Mouse (Mus musculus) embryonic facial prominence, embryonic 10.5 days (tissue): ENCODE measurements at regions not wholly inside any gene's neighbourhood (a gene's known extent, or its start where the extent isn't known, plus 50 kb on each side); places are given as distances from the start of the nearest gene placed in this dataset.
"Not testable (repeated sequence)": the region's sequence is repeated elsewhere in the genome, so short reads cannot be mapped to it uniquely, and the experiment has no call there.

ENCODE experiments used
- DNase-seq: peaks from one replicate; pipeline ENCODE4 v3.0.0-alpha.2; 2017; ENCODE audit warnings: low spot score
- H3K27ac ChIP-seq: fragments of 300-500 bp; sonication (generic); replicated peaks from 2 replicates; pipeline ENCODE4 v1.5.1; 2016; ENCODE audit warnings: mild to moderate bottlenecking
- H3K27me3 ChIP-seq: fragments of 300-500 bp; sonication (generic); replicated peaks from 2 replicates; pipeline ENCODE4 v1.6.1; 2016; ENCODE audit warnings: low read depth, mild to moderate bottlenecking; ENCODE audit not compliant: poor library complexity, severe bottlenecking
- H3K36me3 ChIP-seq: fragments of 300-500 bp; sonication (generic); replicated peaks from 2 replicates; pipeline ENCODE4 v1.6.1; 2016; ENCODE audit warnings: mild to moderate bottlenecking, moderate library complexity
- H3K4me1 ChIP-seq: fragments of 300-500 bp; sonication (generic); 2 replicates; pipeline ENCODE4 v1.6.1; 2016
- H3K4me3 ChIP-seq: fragments of 300-500 bp; sonication (generic); 2 replicates; pipeline ENCODE4 v1.5.1; 2016; ENCODE audit warnings: mild to moderate bottlenecking, moderate library complexity
- H3K9me3 ChIP-seq: fragments of 300-500 bp; sonication (generic); 2 replicates; pipeline ENCODE4 v1.6.1; 2016; ENCODE audit warnings: mild to moderate bottlenecking
- WGBS: fragments of 180-500 bp; shearing (Covaris S2); methylation state at CpG from one replicate; pipeline ENCODE4 v1.1.7; 2016; 5-methylcytosine and 5-hydroxymethylcytosine counted together

GRCm38 (mm10) chr2:78023916-78024685 lies 77.9 kb upstream of the Cwc22 start:
- no peak for DNase-seq
- Histone ChIP-seq H3K9me3 (no peaks in the 10 kb centered on the region), H3K4me3 (no peak overlapping the region), H3K4me1 (no peaks in the 10 kb centered on the region), H3K27me3 (no peaks in the 10 kb centered on the region), H3K36me3 (no peaks in the 10 kb centered on the region), H3K27ac (no peak overlapping the region)
- 66% methylated on average over 4 of the region's 4 CpGs for WGBS

GRCm38 (mm10) chr2:78023416-78023815 lies 77.2 kb upstream of the Cwc22 start:
- H3K27ac ChIP-seq = no peak overlapping the region
- H3K36me3 ChIP-seq = no peaks in the 10 kb centered on the region
- H3K4me1 ChIP-seq = no peaks in the 10 kb centered on the region
- H3K9me3 ChIP-seq = no peaks in the 10 kb centered on the region
- H3K4me3 ChIP-seq = no peak overlapping the region
- no peaks in the 10 kb centered on the region for H3K27me3 ChIP-seq
- no peak for DNase-seq
- 89% methylated on average over 2 of the region's 2 CpGs for WGBS

GRCm38 (mm10) chr2:78022756-78023155 lies 76.6 kb upstream of the Cwc22 start:
- Histone ChIP-seq H3K4me1 (no peaks in the 10 kb centered on the region), H3K27ac (no peak overlapping the region), H3K4me3 (no peak overlapping the region), H3K36me3 (no peaks in the 10 kb centered on the region), H3K9me3 (no peaks in the 10 kb centered on the region), H3K27me3 (no peaks in the 10 kb centered on the region)
- DNase-seq = no peak
- WGBS = 84% methylated on average over 4 of the region's 4 CpGs

- WGBS = 40% methylated on average over 5 of the region's 5 CpGs
- H3K36me3 ChIP-seq = no peaks in the 10 kb centered on the region
Observed at GRCm38 (mm10) chr2:78021905-78022304, 75.7 kb upstream of the Cwc22 start.

GRCm38 (mm10) chr2:78021356-78021900 lies 75.3 kb upstream of the Cwc22 start:
- H3K27me3 ChIP-seq = no peaks in the 10 kb centered on the region
- no peaks in the 10 kb centered on the region for H3K9me3 ChIP-seq
- H3K4me3 ChIP-seq = no peak overlapping the region
- 70% methylated on average over 2 of the region's 2 CpGs for WGBS
- H3K4me1 ChIP-seq = no peaks in the 10 kb centered on the region
- H3K36me3 ChIP-seq = no peaks in the 10 kb centered on the region
- H3K27ac ChIP-seq = no peak overlapping the region
- no peak for DNase-seq

More at GRCm38 (mm10) chr2:78021905-78022304, 75.7 kb upstream of the Cwc22 start:
- Histone ChIP-seq H3K4me1 (no peaks in the 10 kb centered on the region), H3K27me3 (no peaks in the 10 kb centered on the region), H3K9me3 (no peaks in the 10 kb centered on the region), H3K4me3 (no peak overlapping the region), H3K27ac (no peak overlapping the region)
- peak; percentile 24 for DNase-seq

- WGBS = 89% methylated on average over 3 of the region's 3 CpGs
- no peak for DNase-seq
- Histone ChIP-seq H3K27ac (no peak overlapping the region), H3K27me3 (no peaks in the 10 kb centered on the region), H3K4me3 (no peak overlapping the region), H3K9me3 (no peaks in the 10 kb centered on the region), H3K4me1 (no peaks in the 10 kb centered on the region), H3K36me3 (no peaks in the 10 kb centered on the region)
Observed at GRCm38 (mm10) chr2:78020516-78020915, 74.3 kb upstream of the Cwc22 start.

GRCm38 (mm10) chr2:78019916-78020315 lies 73.7 kb upstream of the Cwc22 start:
- Histone ChIP-seq H3K9me3 (no peaks in the 10 kb centered on the region), H3K36me3 (no peaks in the 10 kb centered on the region), H3K4me1 (no peaks in the 10 kb centered on the region), H3K27ac (no peak overlapping the region), H3K4me3 (no peak overlapping the region), H3K27me3 (no peaks in the 10 kb centered on the region)
- 91% methylated on average over 3 of the region's 3 CpGs for WGBS
- DNase-seq = no peak

- DNase-seq, H3K4me1 ChIP-seq, H3K36me3 ChIP-seq, H3K4me3 ChIP-seq, H3K9me3 ChIP-seq, H3K27me3 ChIP-seq, H3K27ac ChIP-seq: not testable (repeated sequence)
- WGBS = 94% methylated on average over 6 of the region's 6 CpGs
Observed at GRCm38 (mm10) chr2:78012441-78012840, 66.3 kb upstream of the Cwc22 start.

- Histone ChIP-seq H3K4me1 (no peaks in the 10 kb centered on the region), H3K9me3 (no peaks in the 10 kb centered on the region), H3K36me3 (no peaks in the 10 kb centered on the region), H3K27ac (no peak overlapping the region), H3K27me3 (no peaks in the 10 kb centered on the region), H3K4me3 (no peak overlapping the region)
- WGBS = 84% methylated on average over 2 of the region's 2 CpGs
- no peak for DNase-seq
Observed at GRCm38 (mm10) chr2:78011821-78012220, 65.6 kb upstream of the Cwc22 start.

GRCm38 (mm10) chr2:78011051-78011800 lies 65.1 kb upstream of the Cwc22 start:
- WGBS = 92% methylated on average over 2 of the region's 2 CpGs
- H3K4me1 ChIP-seq = no peaks in the 10 kb centered on the region
- H3K4me3 ChIP-seq = no peak overlapping the region
- no peak for DNase-seq
- H3K27ac ChIP-seq = no peak overlapping the region
- no peaks in the 10 kb centered on the region for H3K9me3 ChIP-seq
- H3K27me3 ChIP-seq = no peaks in the 10 kb centered on the region
- no peaks in the 10 kb centered on the region for H3K36me3 ChIP-seq

GRCm38 (mm10) chr2:78010066-78010690 lies 64.0 kb upstream of the Cwc22 start:
- DNase-seq = no peak
- Histone ChIP-seq H3K9me3 (no peaks in the 10 kb centered on the region), H3K27me3 (no peaks in the 10 kb centered on the region), H3K4me1 (no peaks in the 10 kb centered on the region), H3K4me3 (no peak overlapping the region), H3K27ac (no peak overlapping the region), H3K36me3 (no peaks in the 10 kb centered on the region)
- WGBS = 93% methylated on average over 5 of the region's 5 CpGs

GRCm38 (mm10) chr2:78008094-78008493 lies 61.9 kb upstream of the Cwc22 start:
- H3K9me3 ChIP-seq = no peaks in the 10 kb centered on the region
- no peak for DNase-seq
- peaks cover 5% of the 10 kb centered on the region; the same call in 1 of the 2 replicates for H3K4me1 ChIP-seq
- H3K27me3 ChIP-seq = no peaks in the 10 kb centered on the region
- WGBS = 86% methylated on average over 1 of the region's 1 CpGs
- H3K36me3 ChIP-seq = no peaks in the 10 kb centered on the region
- H3K27ac ChIP-seq = no peak overlapping the region
- no peak overlapping the region for H3K4me3 ChIP-seq
